Mouse (Mus musculus): ENCODE measurements around the gene Ccdc90b. TPM values are rescaled to one million over a fixed set of nuclear protein-coding genes. Genes with fewer than 3 reads are reported as not detected.
A peak's percentile ranks its signal among the peaks of the same experiment; 100 is the strongest.

Gene Ccdc90b
- polyA plus RNA-seq (2015; fragmentation: Nextera tagmentation; extraction: Ambion mirVana): 40.7 and 49.1 TPM in 2 replicates

DNA sequence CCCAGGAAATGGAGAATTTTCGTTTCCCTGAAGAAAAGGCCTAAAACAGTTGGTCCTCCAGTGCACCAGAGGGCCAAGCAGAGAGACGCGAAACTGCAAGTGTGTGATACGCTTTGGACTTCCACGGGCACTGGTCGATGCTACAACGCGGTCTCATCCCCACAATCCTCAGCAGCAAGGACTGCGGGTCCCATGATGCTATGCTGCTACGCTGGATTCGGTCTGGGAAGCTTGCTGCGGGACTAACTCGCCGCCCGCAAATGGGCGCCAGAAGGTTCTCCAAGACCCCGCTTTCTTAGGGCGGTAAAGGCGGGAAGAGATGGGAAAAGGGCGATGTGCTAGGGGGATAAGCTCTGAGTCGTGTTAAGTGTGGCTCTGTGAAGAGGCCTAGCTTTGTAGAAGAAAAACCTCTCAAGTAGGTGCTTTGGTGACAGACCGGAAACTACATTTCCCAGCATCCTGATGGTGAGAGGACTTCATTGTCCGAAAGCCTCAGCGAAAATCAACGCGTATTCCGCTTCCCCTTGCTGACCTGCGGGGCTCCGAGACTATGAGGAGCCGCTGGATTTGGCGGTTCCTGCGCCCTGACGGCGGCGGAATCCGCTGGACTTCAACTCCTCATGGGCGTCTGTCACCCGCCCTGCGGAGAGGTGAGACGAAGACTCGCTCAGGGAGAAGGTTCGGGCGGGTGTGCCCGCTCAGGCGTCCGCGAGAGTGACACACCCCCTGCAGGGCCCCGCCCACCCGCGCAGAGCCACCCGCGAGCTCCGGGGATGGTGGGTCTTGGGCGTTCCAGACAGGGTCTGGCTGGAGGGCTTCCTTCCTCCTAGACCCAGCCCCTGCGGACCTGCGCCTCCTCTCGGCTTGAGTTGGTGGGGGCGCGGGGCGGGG lies at the start of gene Ccdc90b:
TSS of gene Ccdc90b (plus strand) at position 164 of the 891 bp plus-strand sequence.
- no peaks in the 10 kb centered on the region for H3K9me3 ChIP-seq
- H3K9ac ChIP-seq: peak within 1 kb of the TSS; percentile 68
- H3K4me2 ChIP-seq (replicated peaks): peak within 1 kb of the TSS; percentile 57
- H3K4me3 ChIP-seq (replicated peaks): peak within 1 kb of the TSS; percentile 66
- H3K27me3 ChIP-seq (replicated peaks): no peaks in the 10 kb centered on the region
- under 1% methylated on average over 60 of the region's 60 CpGs for WGBS
- H3K4me1 ChIP-seq (replicated peaks): no peaks in the 10 kb centered on the region; the same call in 1 of the 2 replicates
- peak; percentile 99 for ATAC-seq
- no peaks in the 10 kb centered on the region for H3K36me3 ChIP-seq
- peak within 1 kb of the TSS; percentile 95 for H3K27ac ChIP-seq

DNA sequence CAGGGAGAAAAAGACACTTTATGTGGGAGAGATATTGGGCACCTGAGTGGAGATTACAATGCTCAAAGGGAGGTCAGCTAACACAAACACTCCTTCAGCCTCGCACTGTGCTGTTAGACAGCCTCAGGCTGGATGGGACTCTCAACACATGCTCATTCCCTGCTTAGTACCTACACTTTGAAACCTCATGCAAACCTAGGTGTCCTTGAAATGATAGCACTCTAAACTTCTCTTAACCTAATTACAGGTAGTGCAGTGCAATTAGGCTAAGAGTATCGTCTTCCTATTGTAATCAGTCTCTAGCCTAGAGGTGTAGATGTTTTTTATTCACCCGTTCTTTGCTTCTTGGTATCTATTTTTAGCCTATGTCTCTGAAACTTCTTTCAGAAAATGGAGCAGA lies 40.6 kb upstream of the Ccdc90b start:
- Histone ChIP-seq H3K9me3 (no peaks in the 10 kb centered on the region), H3K27ac (no peak overlapping the region), H3K4me2 (replicated peaks) (no peak overlapping the region), H3K4me1 (replicated peaks) (no peaks in the 10 kb centered on the region), H3K27me3 (replicated peaks) (no peaks in the 10 kb centered on the region), H3K4me3 (replicated peaks) (no peak overlapping the region), H3K36me3 (no peaks in the 10 kb centered on the region), H3K9ac (no peak overlapping the region)
- ATAC-seq: no peak
- WGBS: 73% methylated on average over 3 of the region's 3 CpGs

DNA sequence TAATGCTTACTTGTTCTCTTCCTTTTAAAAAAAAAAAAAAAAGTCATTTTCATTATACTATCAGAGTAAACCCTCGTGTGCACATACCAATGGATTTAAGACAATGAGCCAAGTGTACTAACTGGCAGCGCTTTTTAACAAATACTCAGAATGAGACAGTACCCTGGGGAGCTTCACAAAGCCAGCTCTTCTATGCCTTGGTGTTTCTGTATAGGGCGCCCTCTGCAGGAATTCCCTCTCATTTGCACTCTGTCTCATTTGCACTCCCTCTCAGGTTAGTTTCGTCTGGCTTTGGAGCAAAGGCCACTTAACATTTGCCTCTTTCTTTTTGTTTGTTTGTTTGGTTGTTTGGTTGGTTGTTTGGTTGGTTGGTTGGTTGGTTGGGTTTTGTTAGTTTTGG lies 40.1 kb upstream of the Ccdc90b start:
- no peak overlapping the region for H3K4me2 ChIP-seq (replicated peaks)
- no peak overlapping the region for H3K4me3 ChIP-seq (replicated peaks)
- ATAC-seq: no peak
- no peaks in the 10 kb centered on the region for H3K9me3 ChIP-seq
- H3K36me3 ChIP-seq: no peaks in the 10 kb centered on the region
- H3K27ac ChIP-seq: no peak overlapping the region
- no peaks in the 10 kb centered on the region for H3K27me3 ChIP-seq (replicated peaks)
- WGBS: 52% methylated on average over 4 of the region's 4 CpGs
- no peaks in the 10 kb centered on the region for H3K4me1 ChIP-seq (replicated peaks)
- no peak overlapping the region for H3K9ac ChIP-seq

DNA sequence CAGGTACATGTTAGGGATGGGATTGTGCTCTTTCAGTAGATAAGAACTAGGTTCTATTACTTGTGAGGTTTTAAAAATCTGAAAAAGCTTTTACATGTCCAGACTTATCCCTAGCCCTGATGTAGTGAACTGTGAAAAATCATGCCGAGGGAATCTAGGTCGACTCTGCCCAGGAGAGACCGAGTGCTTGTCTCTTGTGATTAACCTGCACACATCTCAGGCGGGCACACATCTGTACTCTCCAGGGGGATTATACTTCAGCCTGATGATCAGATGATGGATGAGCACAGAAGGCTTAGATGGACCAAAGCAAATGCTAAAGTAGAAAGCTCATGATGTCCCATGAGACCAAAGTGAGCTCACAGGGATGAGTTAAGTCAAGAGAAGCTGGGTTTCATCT lies 31.7 kb upstream of the Ccdc90b start:
- Histone ChIP-seq H3K4me2 (replicated peaks) (no peak overlapping the region), H3K9ac (no peak overlapping the region), H3K9me3 (no peaks in the 10 kb centered on the region), H3K27ac (no peak overlapping the region), H3K36me3 (no peaks in the 10 kb centered on the region), H3K4me1 (replicated peaks) (no peaks in the 10 kb centered on the region), H3K4me3 (replicated peaks) (no peak overlapping the region), H3K27me3 (replicated peaks) (no peaks in the 10 kb centered on the region)
- no peak for ATAC-seq
- 91% methylated on average over 4 of the region's 4 CpGs for WGBS

DNA sequence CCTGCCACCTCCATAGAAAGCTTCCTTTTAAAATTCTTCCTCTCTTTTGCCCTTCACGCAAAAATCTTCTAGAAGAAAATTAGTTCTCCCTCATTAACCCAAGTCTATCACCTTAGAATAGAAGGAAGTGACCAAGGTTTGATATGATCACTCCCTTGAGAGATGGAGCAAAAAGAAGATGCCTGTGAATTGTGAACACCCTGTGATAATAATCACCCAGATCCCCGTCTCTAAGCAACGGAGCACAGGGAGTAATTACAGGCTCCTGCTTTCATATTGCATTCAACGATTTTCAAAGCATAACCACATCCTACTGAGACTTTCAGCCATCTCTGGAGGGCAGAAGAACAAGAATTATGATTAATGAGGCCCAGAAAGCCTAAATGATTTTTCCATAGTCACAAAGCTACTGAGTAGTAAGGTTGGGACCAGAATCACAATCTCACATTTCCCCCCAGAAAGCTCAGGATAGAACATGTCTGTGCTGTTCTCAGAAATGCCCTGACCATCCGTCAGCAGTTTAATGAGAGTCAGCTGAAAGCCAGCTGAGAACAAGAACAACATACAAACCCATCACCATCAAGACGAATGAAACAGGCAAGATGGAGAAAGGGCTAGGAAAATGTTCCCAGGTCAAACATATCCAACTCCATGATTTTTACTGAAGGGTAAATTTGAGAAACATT lies 28.5 kb upstream of the Ccdc90b start:
- Histone ChIP-seq H3K9ac (no peak overlapping the region), H3K36me3 (no peaks in the 10 kb centered on the region), H3K27ac (no peak overlapping the region), H3K4me1 (replicated peaks) (no peaks in the 10 kb centered on the region), H3K4me2 (replicated peaks) (no peak overlapping the region), H3K9me3 (no peaks in the 10 kb centered on the region), H3K27me3 (replicated peaks) (no peaks in the 10 kb centered on the region), H3K4me3 (replicated peaks) (no peak overlapping the region)
- 68% methylated on average over 6 of the region's 6 CpGs for whole genome bisulfite sequencing
- ATAC-seq: no peak

DNA sequence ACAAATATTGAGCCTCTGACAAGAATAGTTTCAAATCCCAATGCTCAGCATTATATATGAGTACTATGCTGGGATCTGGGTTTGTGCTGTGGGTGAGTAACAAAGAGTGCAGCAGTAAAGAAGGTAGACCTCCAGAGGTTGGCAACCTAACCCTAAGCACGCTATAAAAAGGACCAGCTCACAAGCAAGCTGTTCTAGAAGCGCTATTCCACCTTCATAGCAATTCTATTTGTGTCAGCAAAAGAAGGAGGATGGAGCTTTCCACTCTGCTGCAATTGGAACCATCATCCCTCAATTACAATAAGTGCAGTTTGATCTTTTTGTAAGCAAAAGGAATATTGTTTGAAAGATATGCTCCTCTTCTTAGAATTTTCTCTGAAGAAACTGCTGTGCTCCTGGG lies 14.2 kb upstream of the Ccdc90b start:
- no peak overlapping the region for H3K27ac ChIP-seq
- no peak overlapping the region for H3K9ac ChIP-seq
- H3K4me3 ChIP-seq (replicated peaks): no peak overlapping the region
- no peaks in the 10 kb centered on the region for H3K27me3 ChIP-seq (replicated peaks)
- H3K4me1 ChIP-seq (replicated peaks): no peaks in the 10 kb centered on the region
- H3K4me2 ChIP-seq (replicated peaks): no peak overlapping the region
- ATAC-seq: no peak
- H3K9me3 ChIP-seq: no peaks in the 10 kb centered on the region
- no peaks in the 10 kb centered on the region for H3K36me3 ChIP-seq
- 75% methylated on average over 2 of the region's 2 CpGs for WGBS

DNA sequence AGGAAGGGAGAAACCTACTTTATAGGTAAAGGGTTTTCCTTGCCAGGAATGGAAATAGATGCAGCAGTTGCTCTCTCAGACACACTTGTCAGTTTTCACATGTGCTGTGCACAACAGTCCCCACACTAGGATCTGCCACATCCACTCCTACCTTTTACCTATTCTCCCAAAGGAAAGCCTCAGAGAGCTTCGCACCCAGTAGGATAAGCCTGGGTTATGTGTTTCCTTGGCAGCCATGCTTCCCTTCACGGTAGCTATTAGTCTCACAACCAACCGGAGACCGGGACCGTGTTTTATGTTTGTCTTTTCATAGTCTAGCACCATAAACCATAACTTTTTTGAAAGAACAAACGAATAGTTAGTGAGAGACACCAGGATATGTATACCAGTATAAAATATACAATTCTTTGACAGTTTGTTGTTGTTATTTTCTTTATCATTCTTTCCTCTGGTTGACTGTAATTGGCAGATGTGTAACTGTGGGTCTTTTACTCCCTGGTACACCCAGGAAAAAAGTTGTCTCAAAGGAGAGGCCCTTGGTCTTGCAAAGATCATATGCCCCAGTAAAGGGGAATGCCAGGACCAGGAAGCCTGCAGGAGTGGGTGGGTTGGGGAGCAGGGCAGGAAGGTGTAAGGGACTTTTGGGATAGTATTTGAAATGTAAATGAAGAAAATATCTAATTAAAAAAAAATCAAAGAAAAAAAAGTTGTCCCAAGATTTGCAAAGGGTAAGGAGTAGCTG lies 10.5 kb upstream of the Ccdc90b start:
- no peaks in the 10 kb centered on the region for H3K27me3 ChIP-seq (replicated peaks)
- H3K4me1 ChIP-seq (replicated peaks): no peaks in the 10 kb centered on the region
- 77% methylated on average over 6 of the region's 6 CpGs for WGBS
- no peaks in the 10 kb centered on the region for H3K9me3 ChIP-seq
- H3K4me3 ChIP-seq (replicated peaks): no peak overlapping the region
- no peak for ATAC-seq
- H3K27ac ChIP-seq: no peak overlapping the region
- no peak overlapping the region for H3K9ac ChIP-seq
- no peaks in the 10 kb centered on the region for H3K36me3 ChIP-seq
- H3K4me2 ChIP-seq (replicated peaks): no peak overlapping the region

DNA sequence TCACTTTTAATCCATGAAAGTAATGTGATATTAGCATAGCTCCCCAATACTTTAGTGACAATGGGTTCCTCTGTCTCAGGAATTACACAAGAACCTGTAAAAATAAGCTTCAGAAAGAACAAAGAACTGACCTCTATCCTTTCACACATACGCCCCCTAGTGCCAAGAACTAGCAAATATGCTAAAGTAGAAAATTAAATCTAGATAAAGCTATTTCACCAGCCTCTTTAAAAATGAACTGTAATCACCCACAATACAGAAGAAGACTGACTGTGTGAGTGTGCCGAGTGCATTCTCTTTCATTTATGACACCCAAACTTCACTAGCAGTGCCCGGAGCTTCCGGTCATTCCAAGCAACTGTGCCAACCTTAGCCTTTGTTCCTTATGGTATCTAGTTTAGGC lies 10.0 kb upstream of the Ccdc90b start:
- ATAC-seq: peak; percentile 34; the same call in 1 of the 2 replicates

DNA sequence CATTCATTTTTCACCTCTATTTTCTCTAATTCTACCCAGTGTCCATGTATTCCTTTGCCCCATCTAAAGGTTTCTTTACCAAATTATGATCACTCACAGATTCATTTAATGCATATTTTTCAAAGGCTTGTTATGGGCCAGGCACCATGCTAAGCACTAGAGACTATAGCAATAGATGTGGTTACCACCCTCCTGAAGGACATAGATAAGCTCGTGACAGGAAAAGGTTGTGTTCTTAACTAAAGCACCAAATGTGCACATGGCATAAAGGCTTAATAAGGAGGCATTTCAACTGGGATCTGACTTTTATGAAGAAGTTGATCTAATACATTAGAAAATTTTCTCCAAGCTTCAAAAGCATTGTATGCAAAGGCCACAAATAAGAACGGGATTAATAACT lies 2.2 kb upstream of the Ccdc90b start:
- WGBS: 88% methylated on average over 2 of the region's 2 CpGs
- Histone ChIP-seq H3K4me1 (replicated peaks) (no peaks in the 10 kb centered on the region; the same call in 1 of the 2 replicates), H3K4me2 (replicated peaks) (no peak overlapping the region), H3K27me3 (replicated peaks) (no peaks in the 10 kb centered on the region), H3K4me3 (replicated peaks) (no peak overlapping the region), H3K9me3 (no peaks in the 10 kb centered on the region), H3K27ac (no peak overlapping the region), H3K9ac (no peak overlapping the region), H3K36me3 (no peaks in the 10 kb centered on the region)
- ATAC-seq: no peak

More for the DNA sequence above, 10.0 kb upstream of the Ccdc90b start:
- H3K27ac ChIP-seq: no peak overlapping the region
- no peaks in the 10 kb centered on the region for H3K36me3 ChIP-seq
- WGBS: 51% methylated on average over 4 of the region's 4 CpGs
- H3K27me3 ChIP-seq (replicated peaks): no peaks in the 10 kb centered on the region
- no peak overlapping the region for H3K9ac ChIP-seq
- no peak overlapping the region for H3K4me3 ChIP-seq (replicated peaks)
- H3K4me1 ChIP-seq (replicated peaks): no peaks in the 10 kb centered on the region
- no peaks in the 10 kb centered on the region for H3K9me3 ChIP-seq
- H3K4me2 ChIP-seq (replicated peaks): no peak overlapping the region

DNA sequence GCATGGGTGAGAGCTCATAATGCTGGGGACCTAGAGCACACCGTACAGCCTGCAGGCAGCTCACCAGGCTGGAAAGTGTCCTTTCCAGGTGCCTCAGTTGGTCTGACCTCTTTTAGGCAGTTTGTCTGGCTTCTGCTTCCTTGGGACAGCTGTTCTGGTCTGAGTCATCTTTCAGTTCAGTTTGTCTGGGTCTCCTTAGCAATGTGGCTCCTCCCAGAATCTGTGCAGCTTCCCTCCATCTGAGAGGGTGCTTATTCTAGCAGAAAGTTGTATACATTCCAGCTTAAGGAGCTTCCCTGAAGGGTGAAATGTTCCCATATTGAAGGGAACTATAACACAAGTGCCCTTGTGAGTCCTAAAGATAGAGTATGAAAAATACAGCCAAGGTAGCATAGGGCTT lies 5.8 kb downstream of the Ccdc90b start:
- Histone ChIP-seq H3K9ac (no peak overlapping the region), H3K27ac (no peak overlapping the region), H3K4me3 (replicated peaks) (no peak overlapping the region), H3K36me3 (0 out of 2 replicates have a peak, but pooled peaks cover 4% of the 10 kb centered on the region), H3K4me2 (replicated peaks) (no peak overlapping the region), H3K27me3 (replicated peaks) (no peaks in the 10 kb centered on the region), H3K4me1 (replicated peaks) (peaks cover 3% of the 10 kb centered on the region; the same call in 1 of the 2 replicates), H3K9me3 (no peaks in the 10 kb centered on the region)
- WGBS: 64% methylated on average over 1 of the region's 1 CpGs
- ATAC-seq: peak; percentile 63; the same call in 1 of the 2 replicates

DNA sequence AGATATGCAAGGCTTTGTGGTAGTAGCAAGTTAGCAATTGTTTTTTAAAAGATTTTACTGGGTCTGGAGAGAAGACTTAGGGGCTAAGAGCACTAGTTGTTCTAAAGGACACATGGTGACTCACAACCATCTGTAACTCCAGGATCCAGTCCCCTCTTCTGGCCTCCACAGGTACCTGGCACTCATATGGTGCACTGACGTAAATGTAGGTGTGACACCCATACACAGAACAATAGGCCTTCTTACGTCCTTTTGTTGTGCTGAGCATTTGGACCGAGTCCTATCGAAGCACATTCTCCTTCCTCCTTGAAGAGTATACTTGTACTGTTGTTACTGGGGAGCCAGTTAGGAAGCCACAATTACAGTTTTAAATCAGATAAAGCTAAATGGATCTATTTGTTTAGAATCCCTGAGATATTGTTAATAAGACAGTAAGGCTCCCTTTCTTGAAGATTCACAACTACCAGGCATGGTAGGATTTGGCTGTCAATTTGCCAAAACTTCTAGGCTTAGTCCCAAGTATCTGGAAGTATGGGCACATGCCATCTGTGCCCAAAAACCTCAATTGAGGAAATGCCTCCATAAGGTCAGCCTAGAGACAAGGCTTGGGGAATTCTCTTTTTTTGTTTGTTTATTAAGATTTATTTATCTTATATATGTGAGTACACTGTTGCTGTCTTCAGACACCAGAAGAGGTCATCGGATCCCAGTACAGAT lies 19.7 kb downstream of the Ccdc90b start:
- no peaks in the 10 kb centered on the region for H3K27me3 ChIP-seq (replicated peaks)
- no peak overlapping the region for H3K9ac ChIP-seq
- no peak overlapping the region for H3K4me2 ChIP-seq (replicated peaks)
- 0 out of 2 replicates have a peak, but pooled peaks cover 6% of the 10 kb centered on the region for H3K36me3 ChIP-seq
- H3K27ac ChIP-seq: no peak overlapping the region
- H3K4me1 ChIP-seq (replicated peaks): no peaks in the 10 kb centered on the region
- WGBS: 89% methylated on average over 5 of the region's 5 CpGs
- no peak overlapping the region for H3K4me3 ChIP-seq (replicated peaks)
- no peaks in the 10 kb centered on the region for H3K9me3 ChIP-seq
- ATAC-seq: no peak
